ENCODE assay signal across 8 mouse cellular contexts in genomic region chr14:104146841-104147240, GRCm38 (mm10).
A peak's percentile ranks its signal among the peaks of the same experiment; 100 is the strongest.
DNase-seq lines count a peak whose midpoint lies in the region; ATAC-seq and TF ChIP-seq lines count a peak whose summit lies in the region.

No protein-coding gene starts in this region.

- H3K9ac ChIP-seq in neural tube, embryonic 15.5 days (replicated peaks) = no peak overlapping the region

- H3K36me3 ChIP-seq in neural tube, embryonic 15.5 days = no peaks in the 10 kb centered on the region

- no peaks in the 10 kb centered on the region for H3K4me1 ChIP-seq in neural tube, embryonic 15.5 days
- no peaks in the 10 kb centered on the region for H3K4me1 ChIP-seq in cortical plate, adult 2 months (ENCODE audit: control insufficient read depth, insufficient read depth, low read length)

- ATAC-seq in neural tube, embryonic 15.5 days (ENCODE audit: low FRiP score) = no peak

- H3K27ac ChIP-seq in neural tube, embryonic 15.5 days (replicated peaks) = no peak overlapping the region
- H3K27ac ChIP-seq in cortical plate, adult 2 months (ENCODE audit: insufficient read depth, low read length) = no peak overlapping the region

- no peaks in the 10 kb centered on the region for H3K27me3 ChIP-seq in neural tube, embryonic 15.5 days (replicated peaks)

- TF ChIP-seq CTCF in cortical plate, adult 2 months (IDR thresholded peaks at IDR 0.05; ENCODE audit: extremely low read depth, insufficient read depth, low read length) = peak; percentile 21; the same call in 1 of the 2 replicates

- no peak overlapping the region for H3K4me2 ChIP-seq in neural tube, embryonic 15.5 days

- 64% methylated on average over 5 of the region's 5 CpGs for WGBS in neural tube, embryonic 15.5 days

- peak; percentile 1 to 23 for DNase-seq in heart, postnatal 10 days
- DNase-seq in heart, adult 9 months (ENCODE audit: low spot score in 2 of 2) = no peak
- DNase-seq in neural tube, embryonic 10.5 days (ENCODE audit: extremely low spot score, low spot score) = peak; percentile 23
- peak; percentile 61 for DNase-seq in retina, postnatal 1 day
- no peak for DNase-seq in urinary bladder, postnatal 10 days (ENCODE audit: low spot score)
- DNase-seq in spleen, adult 18-20 months = no peak

- H3K4me3 ChIP-seq in neural tube, embryonic 15.5 days (replicated peaks) = no peak overlapping the region
- H3K4me3 ChIP-seq in cortical plate, adult 2 months (ENCODE audit: insufficient read depth, low read length) = no peak overlapping the region

- no peak for TF ChIP-seq POLR2A in cortical plate, adult 2 months (IDR thresholded peaks at IDR 0.05; ENCODE audit: extremely low read depth, insufficient read depth, low read length)

- H3K9me3 ChIP-seq in neural tube, embryonic 15.5 days (replicated peaks) = no peaks in the 10 kb centered on the region

- intact Hi-C loops in heart, postnatal 10 days (cut with DNase I) = no loop called here

Comparison
In these comparisons a context has a peak if more than half of its experiments do, and no peak if none do; other contexts are left out.
1. DNase-seq: peak in heart, postnatal 10 days (2 of 2), neural tube, embryonic 10.5 days (single experiment) and retina, postnatal 1 day (single experiment); none in heart, adult 9 months (0 of 2), urinary bladder, postnatal 10 days (single experiment) and spleen, adult 18-20 months (0 of 2).